Mouse (Mus musculus): ENCODE measurements around the gene Prickle2.

GRCm38 (mm10) chr6:92589381-92590065, 116.4 kb downstream of the Prickle2 start:
- TF ChIP-seq POLR2A (IDR thresholded peaks at IDR 0.05; ENCODE audit: control insufficient read depth, low read depth, low read length) (no peak), CTCF (IDR thresholded peaks at IDR 0.05; ENCODE audit: control insufficient read depth, insufficient read depth, insufficient replicate concordance, low read depth, low read length) (no peak)

All from testis, adult 2 months (tissue).